Mouse (Mus musculus) urinary bladder, adult 2 months (tissue): Measurements from ENCODE around the gene Ccdc3. TPM values are rescaled to one million over a fixed set of nuclear protein-coding genes. Genes with fewer than 3 reads are reported as not detected.
A peak's percentile ranks its signal among the peaks of the same experiment; 100 is the strongest.
"Not testable (repeated sequence)": the region's sequence is repeated elsewhere in the genome, so short reads cannot be mapped to it uniquely, and the experiment has no call there.

Experiments
- DNase-seq: peaks from one replicate; pipeline ENCODE4 v3.0.0; 2022; ENCODE audit warnings: low spot score
- polyA plus RNA-seq: library from polyadenylated mRNA; depleted of rRNA; stranded (reverse); fragments of >200 nt; gene quantifications from 2 replicates; pipeline ENCODE4 v1.2.3, GENCODE M21; 2012; rRNA removed

The Ccdc3 gene
- polyA plus RNA-seq, 1 experiment: 33.4 TPM

DNA sequence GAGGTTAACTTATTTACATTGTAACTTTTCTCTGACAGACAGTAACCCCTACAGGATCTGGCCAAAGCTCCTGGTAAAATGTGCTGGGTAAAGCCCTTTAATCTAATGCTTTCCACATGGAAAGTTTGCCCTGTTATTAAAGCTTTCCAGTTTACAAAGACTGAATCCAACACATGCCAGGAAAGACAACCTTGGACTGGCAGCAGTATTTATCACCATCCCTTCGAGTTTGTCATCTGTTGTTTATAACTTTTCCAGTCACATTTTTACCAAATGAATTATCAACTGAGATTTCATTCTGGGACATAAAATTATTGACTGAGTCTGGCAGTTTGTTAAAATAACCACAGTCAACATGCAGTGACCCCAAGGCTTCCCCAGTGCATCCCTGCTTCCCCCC is 77.0 kb downstream of the Ccdc3 start:
- DNase-seq: no peak

DNA sequence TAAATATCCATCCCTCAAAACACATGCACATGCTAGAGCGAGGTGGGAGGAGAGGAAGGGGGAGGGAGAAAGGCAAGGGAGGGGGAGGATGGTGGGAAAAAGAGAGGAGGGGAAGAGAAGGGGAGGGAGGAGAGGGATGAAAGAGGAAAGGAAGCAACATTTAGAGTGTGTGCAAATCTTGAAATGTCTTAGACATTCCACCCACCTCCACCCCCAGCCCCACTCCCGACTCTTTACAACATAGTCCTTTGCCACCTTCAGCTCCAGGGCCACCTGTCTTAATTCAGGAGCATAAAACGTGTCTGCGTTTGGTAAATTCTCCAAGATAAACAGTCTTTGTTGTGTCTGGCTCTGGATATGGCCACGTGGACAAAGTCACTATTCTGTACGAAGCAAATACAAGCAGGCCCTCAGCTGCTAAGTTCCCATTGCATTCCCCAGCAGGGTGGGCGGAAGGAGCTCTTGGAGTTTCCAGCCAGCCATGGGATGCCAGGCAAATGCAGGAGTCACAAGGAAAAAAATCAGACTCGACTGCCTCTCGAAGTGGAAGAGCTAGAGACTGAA is 77.8 kb downstream of the Ccdc3 start:
- DNase-seq: no peak

DNA sequence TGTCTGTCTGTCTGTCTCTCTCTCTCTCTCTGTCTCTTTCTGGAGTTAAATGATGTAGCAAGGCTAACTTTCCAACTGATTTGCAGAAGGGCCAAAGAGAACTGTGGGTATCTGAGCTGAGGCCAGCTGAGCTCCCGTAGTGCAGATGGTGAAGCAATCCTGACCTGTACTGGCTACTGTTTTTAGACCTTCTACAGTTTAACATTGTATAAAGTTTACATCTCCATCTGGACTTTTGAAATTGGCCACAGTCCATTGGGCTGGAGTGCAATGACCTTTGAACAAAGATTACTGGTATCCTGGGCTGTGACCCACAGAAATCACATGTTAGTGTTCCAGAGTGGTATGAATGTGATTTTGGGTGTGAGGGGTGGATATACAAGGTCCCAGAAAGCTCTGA is 81.6 kb downstream of the Ccdc3 start:
- no peak for DNase-seq

- DNase-seq: no peak
These were observed 82.3 kb downstream of the Ccdc3 start for GRCm38 (mm10) chr2:5219847-5220375.

GRCm38 (mm10) chr2:5222571-5222970 is 85.0 kb downstream of the Ccdc3 start:
- no peak for DNase-seq

DNA sequence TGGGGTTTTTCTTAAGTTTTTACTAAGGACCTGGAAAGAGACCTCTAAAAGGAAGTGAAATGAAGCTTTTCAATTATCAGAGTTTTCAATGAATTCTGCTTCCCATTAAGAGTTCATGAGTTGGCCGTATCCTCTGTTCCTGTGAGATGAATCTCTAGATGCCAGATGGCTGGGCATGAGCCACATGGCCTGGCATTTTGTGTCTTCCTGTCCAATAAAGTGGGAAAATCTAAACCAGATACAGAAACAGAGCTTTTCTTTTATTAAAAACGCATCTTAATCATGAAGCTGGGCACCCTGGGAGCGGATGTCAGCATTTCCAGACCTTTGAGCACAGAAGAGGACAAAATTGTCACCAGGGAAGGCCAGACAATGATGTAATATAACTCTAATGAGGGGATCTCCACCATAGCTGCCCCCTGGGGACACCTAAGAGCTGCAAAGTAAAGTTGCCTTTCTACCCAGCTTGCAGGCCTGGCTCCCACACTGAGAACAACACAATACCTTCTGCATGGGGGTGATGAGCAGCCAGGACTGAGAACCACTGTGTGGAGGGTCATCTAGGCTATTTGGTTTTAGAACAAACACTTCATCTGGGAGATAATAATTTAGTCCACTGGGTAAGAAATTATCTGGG is 99.4 kb downstream of the Ccdc3 start:
- DNase-seq: no peak

GRCm38 (mm10) chr2:5237870-5238269 is 100.3 kb downstream of the Ccdc3 start:
- DNase-seq: no peak

GRCm38 (mm10) chr2:5239492-5239891 is 101.9 kb downstream of the Ccdc3 start:
- DNase-seq: no peak

DNA sequence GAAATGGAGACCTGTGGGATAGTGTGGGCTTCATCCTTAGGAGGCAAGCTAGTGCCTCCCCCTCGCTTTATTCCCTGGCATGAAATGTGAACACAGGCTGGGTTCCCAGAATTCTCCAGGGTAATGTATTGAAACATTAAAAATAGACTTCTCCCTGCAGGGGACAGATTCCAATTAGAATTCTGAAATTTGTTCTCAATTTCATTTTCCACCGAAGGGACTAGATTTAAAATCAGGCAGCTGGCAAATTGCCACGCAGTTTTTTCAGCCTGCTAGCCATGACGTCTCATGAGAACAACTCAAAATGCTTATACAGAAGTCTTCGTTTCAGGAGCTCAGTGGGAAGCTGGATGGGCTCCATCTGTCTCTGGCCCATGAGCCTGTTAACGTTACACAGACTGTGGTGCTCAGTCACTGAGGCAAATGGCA is 103.9 kb downstream of the Ccdc3 start:
- no peak for DNase-seq

DNA sequence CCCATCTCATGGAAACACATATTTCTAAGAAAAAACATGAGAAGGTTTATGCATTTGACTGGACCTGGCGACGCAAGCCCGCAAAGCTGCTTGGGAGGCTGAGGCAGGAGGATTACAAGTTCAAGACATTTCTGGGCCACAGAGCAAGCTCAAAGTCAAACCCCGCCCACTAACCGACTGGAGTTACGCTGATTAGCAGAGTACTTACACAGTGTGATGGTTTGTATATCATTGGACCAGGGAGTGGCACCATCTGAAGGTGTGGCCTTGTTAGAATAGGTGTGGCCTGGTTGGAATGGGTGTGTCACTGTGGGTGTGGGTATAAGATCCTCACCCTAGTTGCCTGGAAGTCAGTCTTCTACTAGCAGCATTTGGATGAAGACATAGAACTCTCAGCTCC is 111.6 kb downstream of the Ccdc3 start:
- not testable (repeated sequence) for DNase-seq

- peak; percentile 37 for DNase-seq
These were observed 112.4 kb downstream of the Ccdc3 start for GRCm38 (mm10) chr2:5249969-5250368.

- DNase-seq: no peak
These were observed 120.7 kb downstream of the Ccdc3 start for GRCm38 (mm10) chr2:5258250-5258649.

- no peak for DNase-seq
These were observed 124.7 kb downstream of the Ccdc3 start for GRCm38 (mm10) chr2:5262279-5262678.

DNA sequence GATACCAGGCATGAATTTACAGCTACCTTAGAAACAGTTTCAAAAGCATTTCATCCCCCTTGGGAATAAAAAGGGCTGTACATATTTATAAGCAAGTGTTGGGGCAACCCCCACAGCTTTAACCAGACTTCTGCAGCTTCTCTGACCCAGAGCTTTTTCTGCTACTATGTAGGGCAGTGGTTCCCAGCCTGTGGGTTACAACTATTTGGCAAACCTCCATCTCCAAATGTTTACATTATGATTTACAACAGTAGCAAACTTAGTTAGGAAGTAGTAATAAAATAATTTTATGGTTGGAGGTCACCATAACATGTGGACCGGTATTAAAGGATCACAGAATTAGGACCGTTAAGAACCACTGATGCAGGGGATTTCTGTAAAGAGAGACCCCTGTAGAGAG is 130.4 kb downstream of the Ccdc3 start:
- no peak for DNase-seq

Other genes with a start within 250 kb of the Ccdc3 start
- 117 and 121 TPM in 2 replicates for gene Phyh, start 218.8 kb upstream of the Ccdc3 start, polyA plus RNA-seq
- not detected in 2 replicates for gene Ucma, start 161.7 kb upstream of the Ccdc3 start, polyA plus RNA-seq
- gene Mcm10, start 125.0 kb upstream of the Ccdc3 start, polyA plus RNA-seq: 1.4 and 1.6 TPM in 2 replicates
- 10.0 and 18.1 TPM in 2 replicates for gene Optn, start 73.7 kb upstream of the Ccdc3 start, polyA plus RNA-seq